Mouse (Mus musculus): ENCODE measurements around the gene Kcnip4. TPM values are rescaled to one million over a fixed set of nuclear protein-coding genes. Genes with fewer than 3 reads are reported as not detected.

Gene Kcnip4
- under 1 TPM in 1 of 2 experiments, not detected in 1; 0.11 TPM for total RNA-seq (2021)

DNA sequence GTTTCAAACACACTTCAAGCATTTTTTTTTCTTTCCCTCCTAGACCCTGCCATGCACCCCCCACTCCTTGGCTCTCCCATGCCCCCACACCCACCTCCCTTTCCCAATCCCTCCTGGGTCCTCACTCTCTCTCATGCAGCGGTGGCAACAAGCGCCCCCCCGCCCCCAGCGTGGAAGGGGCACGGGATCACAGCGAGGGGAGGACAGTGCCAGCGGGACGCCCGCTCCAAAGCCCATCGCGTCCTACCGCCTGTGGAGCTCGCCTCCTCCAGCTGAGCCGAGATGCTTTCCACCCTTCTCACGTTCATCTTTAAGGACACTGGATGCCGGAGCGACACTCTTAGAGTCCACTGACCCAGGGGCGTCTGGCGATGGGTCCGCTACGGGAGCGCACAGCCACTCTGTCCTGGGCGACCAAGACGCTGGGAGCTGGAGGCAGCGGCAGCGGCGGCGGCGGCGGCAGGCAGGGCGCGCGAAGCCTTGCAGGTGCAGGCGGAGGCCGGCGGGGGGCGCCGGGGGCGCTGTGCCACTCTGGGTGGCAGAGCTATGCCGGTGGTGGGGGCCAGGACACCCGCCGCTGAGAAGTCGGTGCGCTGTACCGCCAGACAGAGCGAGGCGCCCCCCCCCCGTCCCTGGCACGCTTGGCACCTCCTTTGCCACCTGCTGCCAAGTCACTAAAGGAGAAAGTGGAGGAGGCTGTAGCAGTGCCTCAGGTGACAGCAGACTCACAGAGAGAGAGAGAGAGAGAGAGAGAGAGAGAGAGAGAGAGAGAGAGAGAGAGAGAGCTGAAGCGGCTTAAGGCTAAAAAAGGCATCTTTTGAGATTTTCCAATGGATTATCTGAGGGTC, at the start of gene Kcnip4:
Gene Kcnip4 (minus strand): TSS at position 514 of the 848 bp plus-strand sequence.
- no peak for DNase-seq (ENCODE audit: low spot score)
- intact Hi-C loops (cut with DNase I), result no loop called here

DNA sequence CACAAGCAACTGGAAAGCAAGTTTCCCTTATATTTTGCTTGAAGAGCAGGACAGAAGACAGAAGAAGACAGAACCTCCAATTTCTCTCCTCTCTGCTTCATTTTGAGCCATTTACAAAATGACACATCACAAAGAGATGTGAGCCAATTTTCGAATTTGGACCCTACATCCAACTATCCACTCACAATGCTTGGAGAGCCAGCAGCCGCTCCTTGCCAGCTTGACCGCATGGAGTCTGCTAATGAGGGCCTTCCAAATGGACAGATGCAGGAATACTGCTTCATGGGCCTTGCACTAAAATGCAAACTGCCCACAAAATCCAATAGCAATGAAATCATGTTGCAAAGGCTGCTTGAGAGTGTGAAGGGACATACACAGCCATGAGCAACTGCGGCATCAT, 47.2 kb upstream of the Kcnip4 start:
- intact Hi-C loops (cut with DNase I), result no loop called here
- no peak for DNase-seq (ENCODE audit: low spot score)

DNA sequence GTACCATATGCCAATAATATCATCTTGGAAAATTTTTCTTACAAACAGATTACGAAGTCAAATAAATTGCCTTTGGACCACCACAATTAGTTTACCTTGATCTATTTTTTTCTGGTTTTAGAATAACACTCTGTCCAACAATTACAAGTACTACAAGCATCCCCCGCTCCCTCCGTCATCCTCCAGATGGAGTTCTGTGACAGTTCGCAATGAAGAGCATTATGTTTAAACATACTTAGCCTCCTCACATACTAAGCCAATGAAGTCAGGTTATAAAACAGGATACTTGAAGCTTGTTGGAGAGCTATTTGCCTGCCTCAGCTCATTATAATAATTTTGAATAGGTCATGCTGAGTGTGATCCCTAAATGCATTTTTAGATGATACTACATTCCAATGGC, 39.0 kb upstream of the Kcnip4 start:
- intact Hi-C loops (cut with DNase I), result no loop called here

DNA sequence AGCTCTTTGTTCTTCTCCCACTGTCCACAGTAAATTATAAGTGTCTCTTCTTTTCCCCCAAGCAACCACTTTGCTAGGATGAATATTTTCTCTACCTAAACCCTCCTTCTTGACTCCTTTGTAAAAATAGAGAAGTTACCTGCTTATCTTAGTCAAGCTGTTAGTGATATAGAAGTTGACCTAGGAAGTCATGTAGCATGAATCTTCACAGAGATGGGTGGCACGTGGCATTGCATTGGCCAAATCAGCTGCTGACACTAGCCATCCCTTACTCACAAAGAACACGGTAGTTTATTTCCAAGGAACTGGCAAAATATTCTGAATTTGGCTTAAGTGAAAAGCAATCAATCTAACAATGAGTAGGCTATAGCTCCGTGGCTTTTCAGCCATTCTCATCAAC, 32.7 kb upstream of the Kcnip4 start:
- no peak for DNase-seq (ENCODE audit: low spot score)
- intact Hi-C loops (cut with DNase I), result no loop called here

More for the DNA sequence above, 39.0 kb upstream of the Kcnip4 start:
- no peak for DNase-seq (ENCODE audit: low spot score)

DNA sequence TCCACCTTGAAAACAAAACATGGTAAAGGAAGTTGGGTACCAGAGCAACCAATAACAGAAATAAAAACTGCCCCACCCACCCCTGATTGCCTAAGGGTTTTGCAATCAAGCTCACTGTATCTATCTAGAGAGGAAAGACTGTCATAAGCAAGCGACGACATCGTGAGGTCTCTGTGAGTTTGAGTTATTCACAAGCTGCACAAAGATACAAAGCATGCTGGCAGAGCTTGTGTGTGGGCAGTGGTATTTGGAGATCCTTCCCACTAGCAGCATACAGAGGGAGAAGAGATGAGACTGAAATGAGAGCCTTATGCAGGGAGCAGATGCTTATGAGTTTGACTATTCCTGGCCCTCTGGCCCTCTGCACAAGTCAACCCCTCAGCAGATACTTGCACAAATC, 23.2 kb upstream of the Kcnip4 start:
- no peak for DNase-seq (ENCODE audit: low spot score)
- intact Hi-C loops (cut with DNase I), result no loop called here

DNA sequence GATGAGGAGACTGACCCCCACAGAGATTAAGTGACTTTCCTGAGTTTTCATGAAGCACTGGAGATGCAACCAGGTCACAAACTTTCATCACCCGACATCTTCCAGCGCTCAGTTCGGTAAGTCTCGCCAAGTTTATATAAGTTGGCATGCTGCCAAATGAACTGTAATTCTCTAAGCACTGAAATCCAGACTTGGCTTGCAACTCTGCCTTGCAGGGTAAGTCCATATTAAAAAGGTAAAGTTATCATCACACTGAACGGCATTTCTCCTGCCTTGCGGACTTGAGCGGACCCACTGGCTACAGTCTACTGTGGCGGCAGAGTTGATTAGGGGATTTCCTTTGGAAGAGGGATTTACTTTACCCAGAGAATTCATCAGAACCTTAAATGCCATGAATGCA, 4.7 kb upstream of the Kcnip4 start:
- no peak for DNase-seq (ENCODE audit: low spot score)
- intact Hi-C loops (cut with DNase I), result no loop called here

DNA sequence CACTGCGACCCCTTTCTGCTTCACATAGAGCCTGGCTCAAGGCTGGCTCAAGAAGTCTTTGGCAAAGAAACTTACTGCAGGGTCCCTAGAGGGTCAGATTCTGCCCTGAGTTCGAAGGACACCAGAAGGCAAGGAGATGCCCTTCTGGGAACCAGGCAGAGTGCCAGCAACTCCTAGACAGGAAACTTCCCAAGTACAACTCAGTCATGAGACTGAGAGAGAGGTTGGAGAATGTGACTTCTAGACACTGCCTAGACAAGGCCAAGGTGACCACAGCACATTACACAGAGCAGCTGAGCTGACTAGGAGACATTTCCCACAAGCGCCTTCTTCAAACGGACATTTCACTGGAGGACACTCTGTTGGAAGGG, 520 bp upstream of the Kcnip4 start:
- no peak for DNase-seq (ENCODE audit: low spot score)
- intact Hi-C loops (cut with DNase I), result no loop called here

DNA sequence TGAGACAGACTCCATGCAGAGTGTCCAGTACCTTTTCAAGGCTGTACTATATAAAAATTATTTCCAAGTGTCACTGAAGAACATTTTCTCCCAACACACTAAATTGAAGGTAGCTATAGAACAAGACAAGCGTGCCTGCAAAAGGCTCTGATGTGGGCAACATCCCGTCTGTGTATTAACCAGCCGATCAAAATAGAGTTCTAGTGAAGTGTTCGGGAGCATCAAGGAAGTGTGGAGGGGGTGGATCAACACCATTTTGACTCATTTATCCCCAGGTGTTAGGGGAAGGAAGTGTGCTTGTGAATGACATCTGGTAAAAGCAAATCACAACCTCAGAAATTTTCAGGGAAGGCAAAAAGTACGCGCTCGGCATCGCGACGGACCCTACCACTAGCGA, 712 bp downstream of the Kcnip4 start:
- no peak for DNase-seq (ENCODE audit: low spot score)
- intact Hi-C loops (cut with DNase I), result no loop called here

DNA sequence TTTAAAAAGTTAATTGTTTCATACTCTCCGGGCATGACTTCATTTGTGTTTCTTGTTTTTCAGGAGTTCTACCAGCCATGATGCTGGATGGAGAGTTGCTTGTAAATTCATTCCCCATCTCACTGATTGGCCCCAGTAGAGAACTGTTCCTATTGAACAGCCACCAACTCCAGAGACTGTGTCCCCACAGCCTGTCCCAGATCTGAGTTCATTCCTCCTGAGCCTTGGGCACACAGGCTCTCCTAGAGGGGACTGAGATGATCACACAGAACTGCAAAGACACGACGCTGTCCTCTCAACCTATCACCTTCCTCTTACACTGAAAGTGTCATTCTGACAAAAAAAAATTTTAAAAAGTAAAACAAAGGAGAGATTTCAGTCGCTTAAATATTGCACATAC, 1.7 kb downstream of the Kcnip4 start:
- no peak for DNase-seq (ENCODE audit: low spot score)
- intact Hi-C loops (cut with DNase I), result no loop called here

DNA sequence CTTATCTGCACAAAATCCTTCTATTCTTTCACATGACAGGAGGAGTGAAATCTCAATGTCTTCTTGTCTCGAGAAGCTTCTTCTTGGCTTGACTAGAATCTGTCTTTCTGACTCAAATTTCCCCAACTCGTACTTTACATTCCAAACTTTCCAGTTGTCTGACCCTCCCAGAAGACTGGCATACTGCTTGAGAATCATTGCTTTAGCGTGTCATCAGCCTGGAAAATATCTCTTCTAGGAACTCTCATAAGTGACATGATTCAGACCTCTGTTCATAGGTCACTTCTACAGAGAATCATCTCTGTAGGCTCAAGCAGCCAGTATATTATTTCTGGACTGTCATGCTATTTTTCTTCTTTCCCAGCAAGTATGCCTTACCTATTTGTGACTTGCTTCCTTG, 26.0 kb downstream of the Kcnip4 start:
- DNase-seq (ENCODE audit: low spot score), result no peak

DNA sequence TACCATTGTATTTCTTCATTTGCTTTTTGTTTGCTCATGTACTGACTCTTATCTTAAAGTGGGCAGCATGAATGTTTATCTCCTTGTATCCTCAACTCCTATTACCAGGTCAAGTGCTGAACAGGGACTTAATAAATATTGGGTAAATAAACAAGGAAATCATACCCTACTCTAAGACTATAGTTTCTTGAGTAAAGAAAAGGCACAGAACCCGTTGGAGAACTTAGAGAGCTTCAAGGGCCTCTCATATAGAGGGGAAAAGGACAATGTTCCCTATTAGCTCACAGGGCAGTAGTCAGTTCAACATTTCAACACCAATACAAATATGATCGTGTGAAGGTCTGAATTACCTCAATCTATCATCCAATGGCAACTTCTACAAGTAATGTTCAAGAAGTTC, 37.4 kb downstream of the Kcnip4 start:
- intact Hi-C loops (cut with DNase I), result no loop called here
- no peak for DNase-seq (ENCODE audit: low spot score)

More for the DNA sequence above, 26.0 kb downstream of the Kcnip4 start:
- intact Hi-C loops (cut with DNase I), result no loop called here

DNA sequence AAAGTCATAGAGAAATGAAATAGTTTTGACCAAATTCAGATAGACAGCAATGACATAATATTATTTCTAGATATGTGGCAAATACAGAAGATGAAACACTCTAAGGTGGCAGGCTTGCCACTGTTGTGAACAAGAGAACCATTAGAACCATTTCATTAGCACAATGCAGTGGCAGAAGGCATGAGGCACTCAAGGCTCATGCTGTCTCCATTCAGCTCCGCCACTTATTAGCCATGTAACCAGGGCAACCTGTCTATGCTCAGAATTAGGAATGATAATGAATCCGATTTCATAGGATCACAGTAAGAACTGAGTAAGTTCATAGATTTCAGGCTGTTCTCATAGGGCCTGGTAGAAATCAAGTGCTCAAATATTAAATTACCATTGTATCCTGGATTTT, 54.0 kb downstream of the Kcnip4 start:
- no peak for DNase-seq (ENCODE audit: low spot score)
- intact Hi-C loops (cut with DNase I), result no loop called here

DNA sequence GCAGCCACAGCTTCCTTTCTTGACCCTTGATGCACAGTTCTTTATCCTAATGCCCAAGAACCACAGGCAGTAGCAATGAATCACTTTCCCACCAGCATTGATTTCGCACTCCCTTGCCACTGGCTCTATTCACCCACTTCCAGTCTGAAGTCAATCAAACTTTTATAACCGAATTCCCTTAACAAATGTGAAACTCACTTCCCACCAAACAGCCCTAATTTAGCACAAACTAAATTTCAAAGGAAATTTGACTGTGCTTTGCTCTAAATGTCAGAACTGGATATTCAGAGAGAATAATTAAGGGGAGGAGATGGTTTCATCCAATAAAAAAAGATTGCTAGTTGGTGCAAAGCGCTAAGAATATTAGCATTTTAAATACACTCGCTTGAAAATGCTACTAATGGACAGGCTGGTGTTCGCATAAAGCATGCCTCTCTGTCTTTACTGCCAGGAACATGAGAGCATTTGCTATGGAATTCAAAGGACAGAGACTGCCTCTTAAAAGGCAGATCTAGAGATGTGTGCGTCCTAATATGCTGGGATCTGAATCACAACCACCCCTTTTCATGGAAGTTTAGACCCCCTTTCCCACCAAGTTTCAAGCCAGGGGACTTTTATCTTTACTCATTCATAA, 63.9 kb downstream of the Kcnip4 start:
- intact Hi-C loops (cut with DNase I), result no loop called here
- no peak for DNase-seq (ENCODE audit: low spot score)

DNA sequence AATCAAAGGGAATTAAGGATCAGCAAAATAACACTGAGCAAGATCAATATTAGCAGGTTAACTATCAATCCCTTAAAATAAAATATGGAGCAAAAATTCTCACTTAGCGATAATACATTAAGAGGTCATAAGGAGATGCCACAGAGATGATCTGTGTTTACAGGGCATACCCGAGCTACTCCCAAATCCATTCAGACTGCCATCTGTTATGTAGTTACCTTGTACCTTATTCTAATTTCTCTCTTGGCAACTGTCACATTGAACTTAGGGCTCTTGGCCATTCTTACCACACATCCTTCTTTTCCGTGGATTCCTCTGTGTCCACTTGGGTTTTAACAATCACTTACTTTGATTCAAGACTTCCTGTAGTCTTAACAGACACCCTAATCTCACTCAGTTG, 71.6 kb downstream of the Kcnip4 start:
- no peak for DNase-seq (ENCODE audit: low spot score)
- intact Hi-C loops (cut with DNase I), result no loop called here

DNA sequence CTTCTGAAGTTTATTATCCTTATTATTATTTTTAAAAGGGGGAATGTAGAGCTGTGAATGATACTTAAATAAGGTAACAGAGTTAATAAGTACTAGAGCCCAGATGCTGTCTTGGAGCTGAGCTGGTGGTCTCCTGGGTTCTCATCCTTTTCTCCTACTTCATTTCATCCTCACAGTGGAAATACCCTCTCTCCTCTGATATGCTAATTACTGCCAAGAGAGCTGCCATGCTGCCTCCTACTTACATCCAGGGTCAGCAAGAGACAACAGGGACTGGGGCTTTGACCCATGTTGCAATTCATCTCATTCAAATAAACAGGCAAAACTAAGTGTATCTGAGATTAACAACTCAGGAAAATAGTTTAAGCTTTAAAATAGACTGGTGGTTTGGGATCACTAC, 73.4 kb downstream of the Kcnip4 start:
- intact Hi-C loops (cut with DNase I), result no loop called here
- DNase-seq (ENCODE audit: low spot score), result no peak

DNA sequence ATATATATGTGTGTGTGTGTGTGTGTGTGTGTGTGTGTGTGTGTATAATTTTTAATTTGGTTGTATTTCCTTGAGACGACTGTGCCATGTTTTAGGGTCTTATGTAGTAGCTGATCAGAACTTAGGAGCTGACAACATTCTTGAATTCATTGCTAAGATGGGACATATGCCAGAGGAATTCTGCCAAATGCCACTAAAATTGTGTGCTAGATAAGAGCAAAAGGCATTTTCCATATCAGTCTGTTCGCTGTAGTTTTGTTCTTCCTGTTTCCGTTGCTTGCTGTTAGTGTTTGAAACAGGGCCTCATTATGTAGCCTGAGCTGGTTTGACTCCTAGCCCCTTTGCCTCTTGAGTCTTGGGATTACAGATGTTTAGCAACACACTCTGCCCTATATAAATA, 73.8 kb downstream of the Kcnip4 start:
- intact Hi-C loops (cut with DNase I), result no loop called here
- no peak for DNase-seq (ENCODE audit: low spot score)

DNA sequence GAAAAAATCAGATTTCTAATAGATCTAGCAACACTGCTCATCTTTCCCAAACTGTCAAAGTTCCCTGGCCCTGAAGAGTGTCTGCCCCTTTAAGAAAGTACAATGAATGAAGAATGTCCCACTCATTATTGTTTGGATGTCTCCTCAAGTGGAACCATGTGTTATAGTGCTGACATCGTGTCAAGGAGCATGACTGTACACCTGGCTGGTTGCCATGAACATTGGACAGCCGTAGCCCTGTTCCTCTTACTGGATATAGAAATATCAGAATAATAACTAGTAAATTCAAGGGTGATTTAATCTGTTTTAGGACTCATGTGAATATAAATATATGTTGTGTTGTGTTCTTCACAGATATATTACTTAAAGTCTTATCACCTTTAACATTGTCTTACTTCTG, 87.5 kb downstream of the Kcnip4 start:
- no peak for DNase-seq (ENCODE audit: low spot score)

DNA sequence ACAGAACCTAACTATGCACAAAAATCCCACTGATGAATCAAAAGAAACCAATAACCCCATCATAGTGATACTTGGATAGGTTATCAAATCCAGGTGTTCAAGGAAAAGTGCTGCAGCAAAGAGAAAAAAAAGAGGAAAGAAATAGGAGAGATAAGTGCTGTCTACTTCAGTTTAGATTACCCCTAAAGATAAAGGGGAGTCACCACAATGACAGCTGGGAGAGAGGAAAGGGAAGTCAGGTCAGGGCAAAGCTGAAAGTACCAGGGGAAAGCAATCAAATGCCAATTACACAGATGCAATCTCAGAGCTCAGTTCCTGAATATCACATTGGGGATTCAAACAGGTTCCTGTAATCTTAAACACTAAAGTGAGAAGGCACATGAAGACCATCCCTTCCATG, 97.0 kb downstream of the Kcnip4 start:
- no peak for DNase-seq (ENCODE audit: low spot score)
- intact Hi-C loops (cut with DNase I), result no loop called here

More for the DNA sequence above, 87.5 kb downstream of the Kcnip4 start:
- intact Hi-C loops (cut with DNase I), result no loop called here

DNA sequence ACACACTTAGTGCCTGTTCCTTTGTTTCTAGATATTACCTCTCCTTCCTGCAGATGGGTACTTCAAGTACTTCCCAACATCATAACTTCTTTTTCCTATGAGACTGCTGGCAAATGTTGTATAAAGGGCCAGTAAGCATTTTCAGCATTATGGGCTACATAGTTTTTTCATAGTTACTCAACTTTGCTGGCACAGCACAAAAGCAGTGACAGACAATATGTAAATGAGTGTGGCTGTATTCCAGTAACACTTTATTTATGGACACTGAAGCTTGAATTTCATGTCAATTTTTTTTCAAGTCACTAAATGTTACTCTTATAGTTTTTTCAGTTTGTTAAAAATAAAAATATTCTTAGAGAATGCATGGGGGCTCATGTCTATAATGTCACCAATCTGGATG, 105.0 kb downstream of the Kcnip4 start:
- intact Hi-C loops (cut with DNase I), result no loop called here
- no peak for DNase-seq (ENCODE audit: low spot score)

DNA sequence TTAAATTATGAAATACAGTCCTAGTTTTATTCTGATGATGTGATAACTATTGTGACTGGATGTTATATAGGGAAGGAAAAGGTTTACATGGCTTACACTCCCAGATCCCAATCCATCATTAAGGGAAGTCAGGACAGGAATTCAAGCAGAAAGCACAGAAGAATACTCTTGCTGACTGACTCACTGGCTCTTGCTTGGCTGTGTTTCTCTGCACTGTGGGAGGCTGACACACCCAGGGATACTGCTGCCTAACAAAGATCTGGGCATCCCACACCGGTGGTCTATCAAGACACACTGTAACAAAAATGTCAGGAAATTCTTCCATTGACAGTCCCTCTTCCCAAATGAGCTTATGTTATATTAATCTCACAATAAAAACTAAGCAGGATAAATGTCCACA, 116.4 kb downstream of the Kcnip4 start:
- intact Hi-C loops (cut with DNase I), result no loop called here
- no peak for DNase-seq (ENCODE audit: low spot score)

DNA sequence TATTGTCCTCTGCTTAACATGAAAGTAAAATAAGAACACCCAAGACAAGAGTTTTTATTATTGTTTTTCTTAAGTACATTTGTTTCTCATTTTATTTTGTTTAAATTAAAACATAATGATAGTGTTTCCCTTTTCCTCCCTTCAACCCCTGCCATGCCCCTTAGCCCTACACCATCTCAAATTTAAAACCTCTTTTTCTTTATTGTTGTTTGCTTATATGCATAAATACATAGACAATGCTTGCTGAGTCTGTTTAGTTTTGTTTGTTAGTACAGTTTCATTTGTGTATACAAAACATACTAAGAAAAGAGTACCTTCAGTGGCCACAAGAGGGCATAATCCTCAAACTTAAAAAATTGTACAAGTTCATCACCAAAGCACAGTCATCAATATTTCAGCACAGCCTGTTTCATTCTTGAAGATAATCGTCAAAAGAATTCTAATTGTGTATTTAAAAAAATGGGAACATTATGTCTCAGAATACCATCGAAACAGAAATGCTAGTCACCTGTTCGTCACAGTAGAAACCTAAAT, 154.1 kb downstream of the Kcnip4 start:
- intact Hi-C loops (cut with DNase I), result loop anchor here (1.0 kb wide), 1 partner anchor 592 kb away; no protein-coding TSS in a partner anchor
- no peak for DNase-seq (ENCODE audit: low spot score)
